Mouse (Mus musculus): ENCODE results near the gene Zbtb8b. TPM values are rescaled to one million over a fixed set of nuclear protein-coding genes. Genes with fewer than 3 reads are reported as not detected.

The Zbtb8b gene
- total and polyA plus RNA-seq, 3 experiments: 0.08 to 0.29 TPM; not detected in 1

GRCm38 (mm10) chr4:129447360-129447759 lies 6.7 kb upstream of the Zbtb8b start:
- Histone ChIP-seq H3K4me1 (ENCODE audit: control insufficient read depth in 1 of 2, insufficient read depth in 2 of 2, low read length in 2 of 2) (peaks cover 7 to 33% of the 10 kb centered on the region in 2 experiments), H3K27ac (ENCODE audit: control insufficient read depth, low read depth, low read length) (peak overlapping the region; percentile 76), H3K9ac (ENCODE audit: control insufficient read depth, low read depth, low read length, poor library complexity, severe bottlenecking) (peak overlapping the region; percentile 47), H3K36me3 (ENCODE audit: control insufficient read depth in 1 of 2, insufficient read depth in 2 of 2, low read length in 2 of 2) (peaks cover 0 to 14% of the 10 kb centered on the region in 2 experiments; a peak in 2 of 4 replicates), H3K9me3 (replicated peaks; ENCODE audit: insufficient read depth, low read length) (no peaks in the 10 kb centered on the region), H3K27me3 (ENCODE audit: control insufficient read depth in 1 of 2, insufficient read depth in 2 of 2, low read length in 2 of 2) (peaks cover 2% of the 10 kb centered on the region in 2 experiments; a peak in 1 of 4 replicates), H3K4me3 (ENCODE audit: control insufficient read depth in 1 of 2, insufficient read depth in 1 of 2, low read depth in 2 of 2, low read length in 2 of 2) (peak overlapping the region; percentile 35 to 55), H3K79me2 (ENCODE audit: control insufficient read depth, insufficient read depth, low read length, poor library complexity) (no peaks in the 10 kb centered on the region)
- TF ChIP-seq SMC3 (IDR thresholded peaks at IDR 0.05; ENCODE audit: low read depth, low read length) (no peak), TCF12 (IDR thresholded peaks at IDR 0.05; ENCODE audit: low read depth, low read length) (0 out of 2 replicates have a peak, but pooled peaks have one; percentile 23), GATA1 (IDR thresholded peaks at IDR 0.05; ENCODE audit: low read depth, low read length) (no peak), TBP (IDR thresholded peaks at IDR 0.05; ENCODE audit: low read depth, low read length) (peak; percentile 85)
- DNase-seq (ENCODE audit: low read depth, low spot score): peak; percentile 70

GRCm38 (mm10) chr4:129441145-129441544 lies 492 bp upstream of the Zbtb8b start:
- TF ChIP-seq HCFC1 (IDR thresholded peaks at IDR 0.05; ENCODE audit: low read depth, low read length) (no peak), POLR2A (IDR thresholded peaks at IDR 0.05; ENCODE audit: control insufficient read depth in 1 of 2, insufficient read depth in 1 of 2, low read depth in 1 of 2, low read length in 2 of 2, poor library complexity in 1 of 2) (no peak)

DNA sequence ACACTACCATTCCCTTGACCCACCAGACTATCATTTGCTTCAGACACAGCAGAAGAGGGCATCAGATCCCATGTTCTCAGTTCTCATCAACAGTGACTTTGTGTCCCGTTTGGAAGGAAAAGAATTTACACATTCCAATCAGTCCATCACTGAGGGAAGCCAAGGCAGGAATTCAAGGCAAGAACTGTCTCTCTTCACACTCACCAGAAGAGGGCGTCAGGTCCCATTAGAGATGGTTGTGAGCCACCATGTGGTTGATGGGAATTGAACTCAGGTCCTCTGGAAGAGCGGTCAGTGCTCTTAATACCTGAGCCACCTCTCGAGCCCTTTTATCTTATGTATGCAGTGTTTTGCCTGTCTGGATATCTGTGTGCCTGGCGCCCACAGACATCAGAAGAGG lies 22.3 kb downstream of the Zbtb8b start:
- 0 out of 2 replicates have a peak, but pooled peaks have one; percentile 9 for TF ChIP-seq ZC3H11A (IDR thresholded peaks at IDR 0.05; ENCODE audit: low read depth, low read length)
- TF ChIP-seq CTCF (IDR thresholded peaks at IDR 0.05 in 2 of 3, conservative IDR thresholded peaks at IDR 0.05 in 1 of 3; ENCODE audit: control insufficient read depth in 1 of 3, insufficient read depth in 1 of 3, low read depth in 2 of 3, low read length in 3 of 3, poor library complexity in 1 of 3, severe bottlenecking in 1 of 3): peak; percentile 7 to 43 (median 25); a peak in 3 of 6 replicates
- TF ChIP-seq RCOR1 (IDR thresholded peaks at IDR 0.05; ENCODE audit: low read depth, low read length): no peak
- H3K79me2 ChIP-seq (ENCODE audit: control insufficient read depth, insufficient read depth, low read length, poor library complexity): no peaks in the 10 kb centered on the region
- peak; percentile 33 for DNase-seq (ENCODE audit: low read depth, low spot score)
- H3K27ac ChIP-seq (ENCODE audit: control insufficient read depth, low read depth, low read length): no peak overlapping the region
- no peak overlapping the region for H3K4me3 ChIP-seq (ENCODE audit: control insufficient read depth in 1 of 2, insufficient read depth in 1 of 2, low read depth in 2 of 2, low read length in 2 of 2)
- H3K9ac ChIP-seq (ENCODE audit: control insufficient read depth, low read depth, low read length, poor library complexity, severe bottlenecking): no peak overlapping the region
- no peaks in the 10 kb centered on the region for H3K9me3 ChIP-seq (replicated peaks; ENCODE audit: insufficient read depth, low read length)
- peaks cover 0 to 17% of the 10 kb centered on the region in 2 experiments; a peak in 3 of 4 replicates for H3K4me1 ChIP-seq (ENCODE audit: control insufficient read depth in 1 of 2, insufficient read depth in 2 of 2, low read length in 2 of 2)
- H3K27me3 ChIP-seq (ENCODE audit: control insufficient read depth in 1 of 2, insufficient read depth in 2 of 2, low read length in 2 of 2): peaks cover 0 to 2% of the 10 kb centered on the region in 2 experiments; a peak in 2 of 4 replicates
- H3K36me3 ChIP-seq (ENCODE audit: control insufficient read depth in 1 of 2, insufficient read depth in 2 of 2, low read length in 2 of 2): peaks cover 0 to 10% of the 10 kb centered on the region in 2 experiments; a peak in 2 of 4 replicates

More at GRCm38 (mm10) chr4:129441145-129441544, 492 bp upstream of the Zbtb8b start:
- no peaks in the 10 kb centered on the region for H3K79me2 ChIP-seq (ENCODE audit: control insufficient read depth, insufficient read depth, low read length, poor library complexity)
- H3K36me3 ChIP-seq (ENCODE audit: control insufficient read depth in 1 of 2, insufficient read depth in 2 of 2, low read length in 2 of 2): peaks cover 0 to 5% of the 10 kb centered on the region in 2 experiments; a peak in 1 of 4 replicates
- no peaks in the 10 kb centered on the region for H3K9me3 ChIP-seq (replicated peaks; ENCODE audit: insufficient read depth, low read length)
- peaks cover 4% of the 10 kb centered on the region in 2 experiments; a peak in 3 of 4 replicates for H3K27me3 ChIP-seq (ENCODE audit: control insufficient read depth in 1 of 2, insufficient read depth in 2 of 2, low read length in 2 of 2)
- peaks cover 5 to 8% of the 10 kb centered on the region in 2 experiments; a peak in 3 of 4 replicates for H3K4me1 ChIP-seq (ENCODE audit: control insufficient read depth in 1 of 2, insufficient read depth in 2 of 2, low read length in 2 of 2)
- no peak for DNase-seq (ENCODE audit: low read depth, low spot score)
- no peak overlapping the region for H3K9ac ChIP-seq (ENCODE audit: control insufficient read depth, low read depth, low read length, poor library complexity, severe bottlenecking)
- H3K4me3 ChIP-seq (ENCODE audit: control insufficient read depth in 1 of 2, insufficient read depth in 1 of 2, low read depth in 2 of 2, low read length in 2 of 2): no peak overlapping the region
- no peak overlapping the region for H3K27ac ChIP-seq (ENCODE audit: control insufficient read depth, low read depth, low read length)

Measured in MEL (cell line).